In the genomic region with DNA sequence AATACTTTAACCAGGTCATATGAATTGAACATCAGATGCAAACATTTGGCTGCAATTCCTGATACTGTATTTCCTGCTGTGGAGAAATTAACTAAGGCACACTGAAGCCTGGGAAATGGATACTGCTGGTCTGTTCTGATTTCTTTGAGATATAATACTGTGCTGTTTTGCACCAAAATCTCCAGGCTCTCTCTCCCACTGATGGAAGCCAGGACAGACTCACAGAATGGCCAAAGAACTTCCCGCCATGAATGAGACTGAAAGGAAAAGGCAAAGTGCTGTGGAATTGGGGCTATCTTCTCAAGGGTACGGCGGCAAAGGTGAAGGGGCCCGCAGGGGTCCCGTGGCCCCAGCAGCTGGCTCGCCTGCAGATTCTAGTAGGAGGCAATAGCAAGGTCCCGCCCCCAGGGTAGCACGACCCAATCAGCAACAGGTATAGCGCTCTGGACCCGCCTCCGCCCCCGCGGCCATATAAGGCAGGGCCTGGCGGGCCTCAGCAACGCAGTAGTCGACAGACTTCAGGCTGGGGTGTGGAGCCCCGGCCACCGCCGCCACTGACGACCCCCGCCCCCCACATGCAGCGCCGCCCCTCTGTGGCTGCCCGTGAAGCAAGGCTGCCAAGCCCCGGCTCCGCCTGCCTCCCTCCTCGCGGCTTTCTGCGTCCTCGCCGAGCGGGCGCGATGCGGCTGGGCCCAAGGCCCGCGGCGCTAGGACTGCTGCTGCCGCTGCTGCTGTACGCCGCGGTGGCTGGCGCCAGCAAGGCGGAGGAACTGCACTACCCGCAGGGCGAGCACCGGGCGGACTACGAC, we compare ENCODE assay signal across 8 mouse cellular contexts. TPM values are rescaled to one million over a fixed set of nuclear protein-coding genes. Genes with fewer than 3 reads are reported as not detected.
DNase-seq lines count a peak whose midpoint lies in the region; ATAC-seq and TF ChIP-seq lines count a peak whose summit lies in the region.

Gene Rcn2 (plus strand): TSS at position 474 of the 809 bp plus-strand sequence.

- H3K4me2 ChIP-seq in forebrain, embryonic 12.5 days, result peak within 1 kb of the TSS; percentile 67
- peak within 1 kb of the TSS; percentile 79 for H3K4me2 ChIP-seq in heart, postnatal 0 days (ENCODE audit: low read depth, low read length)
- H3K4me2 ChIP-seq in liver, embryonic 16.5 days (ENCODE audit: low read depth, low read length), result peak within 1 kb of the TSS; percentile 97
- peak within 1 kb of the TSS; percentile 70 for H3K4me2 ChIP-seq in neural tube, embryonic 13.5 days

- peak; percentile 99 for ATAC-seq in forebrain, embryonic 12.5 days (ENCODE audit: low FRiP score)
- ATAC-seq in heart, postnatal 0 days (ENCODE audit: insufficient read depth, low read depth), result peak; percentile 100
- ATAC-seq in liver, embryonic 16.5 days (ENCODE audit: low read depth), result peak; percentile 100
- peak; percentile 99 for ATAC-seq in neural tube, embryonic 13.5 days (ENCODE audit: low read depth)

- WGBS in forebrain, embryonic 12.5 days, result 0% methylated on average over 49 of the region's 49 CpGs
- WGBS in heart, postnatal 0 days, result under 1% methylated on average over 49 of the region's 49 CpGs
- WGBS in liver, embryonic 16.5 days (ENCODE audit: insufficient replicate concordance), result under 1% methylated on average over 49 of the region's 49 CpGs
- under 1% methylated on average over 47 of the region's 49 CpGs for WGBS in neural tube, embryonic 13.5 days

- H3K27ac ChIP-seq in forebrain, embryonic 12.5 days, result peak within 1 kb of the TSS; percentile 98
- H3K27ac ChIP-seq in heart, postnatal 0 days (ENCODE audit: low read depth), result peak within 1 kb of the TSS; percentile 92
- peak within 1 kb of the TSS; percentile 59 for H3K27ac ChIP-seq in liver, embryonic 16.5 days (ENCODE audit: low read length)
- H3K27ac ChIP-seq in neural tube, embryonic 13.5 days (replicated peaks), result peak within 1 kb of the TSS; percentile 98
- peak within 1 kb of the TSS; percentile 81 for H3K27ac ChIP-seq in testis, adult 2 months (ENCODE audit: control insufficient read depth, insufficient read depth, low read depth, low read length)

- 0 out of 2 replicates have a peak, but pooled peaks cover 4% of the 10 kb centered on the region for H3K36me3 ChIP-seq in E14TG2a.4 (ENCODE audit: insufficient read depth, low read length)
- H3K36me3 ChIP-seq in forebrain, embryonic 12.5 days (replicated peaks), result peaks cover 14% of the 10 kb centered on the region
- peaks cover 23% of the 10 kb centered on the region for H3K36me3 ChIP-seq in heart, postnatal 0 days (replicated peaks; ENCODE audit: control insufficient read depth, insufficient read depth, low read length)
- H3K36me3 ChIP-seq in liver, embryonic 16.5 days (ENCODE audit: control insufficient read depth, insufficient read depth), result no peaks in the 10 kb centered on the region
- H3K36me3 ChIP-seq in neural tube, embryonic 13.5 days, result peaks cover 24% of the 10 kb centered on the region
- H3K36me3 ChIP-seq in testis, adult 2 months (ENCODE audit: control insufficient read depth, insufficient read depth, low read length), result no peaks in the 10 kb centered on the region

- no peak for TF ChIP-seq EP300 in heart, postnatal 0 days (IDR thresholded peaks at IDR 0.05; ENCODE audit: low read depth)

- no peaks in the 10 kb centered on the region for H3K9me3 ChIP-seq in E14TG2a.4 (ENCODE audit: low read length)
- H3K9me3 ChIP-seq in forebrain, embryonic 12.5 days, result no peaks in the 10 kb centered on the region
- H3K9me3 ChIP-seq in heart, postnatal 0 days (replicated peaks; ENCODE audit: control insufficient read depth, low read length), result no peaks in the 10 kb centered on the region
- no peaks in the 10 kb centered on the region for H3K9me3 ChIP-seq in liver, embryonic 16.5 days (replicated peaks; ENCODE audit: control insufficient read depth, low read length)
- H3K9me3 ChIP-seq in neural tube, embryonic 13.5 days, result no peaks in the 10 kb centered on the region

- H3K9ac ChIP-seq in forebrain, embryonic 12.5 days, result peak within 1 kb of the TSS; percentile 92
- H3K9ac ChIP-seq in heart, postnatal 0 days (replicated peaks; ENCODE audit: low read depth, low read length), result peak within 1 kb of the TSS; percentile 84
- peak within 1 kb of the TSS; percentile 80 for H3K9ac ChIP-seq in liver, embryonic 16.5 days (ENCODE audit: low read depth, low read length)
- peak within 1 kb of the TSS; percentile 98 for H3K9ac ChIP-seq in neural tube, embryonic 13.5 days

- peak; percentile 88 for DNase-seq in c-Kit-positive CD71-positive TER-119-positive erythroid progenitor cells, embryonic 14.5 days (ENCODE audit: low spot score)
- peak; percentile 96 for DNase-seq in heart, postnatal 0 days (ENCODE audit: low spot score)
- DNase-seq in kidney, postnatal 4 days, result peak; percentile 96 to 97

- TF ChIP-seq CTCF in E14TG2a.4 (conservative IDR thresholded peaks at IDR 0.05; ENCODE audit: low read length), result no peak
- no peak for TF ChIP-seq CTCF in heart, postnatal 0 days (IDR thresholded peaks at IDR 0.05; ENCODE audit: low read depth)
- no peak for TF ChIP-seq CTCF in testis, adult 2 months (IDR thresholded peaks at IDR 0.05; ENCODE audit: control insufficient read depth, insufficient read depth, insufficient replicate concordance, low read depth, low read length)

- peak; percentile 93 for TF ChIP-seq POLR2A in testis, adult 2 months (IDR thresholded peaks at IDR 0.05; ENCODE audit: control insufficient read depth, low read depth, low read length)

- H3K4me1 ChIP-seq in E14TG2a.4 (replicated peaks; ENCODE audit: low read depth, low read length), result peaks cover 10% of the 10 kb centered on the region
- peaks cover 14% of the 10 kb centered on the region for H3K4me1 ChIP-seq in forebrain, embryonic 12.5 days
- H3K4me1 ChIP-seq in heart, postnatal 0 days (ENCODE audit: control insufficient read depth, insufficient read depth), result peaks cover 7% of the 10 kb centered on the region
- H3K4me1 ChIP-seq in liver, embryonic 16.5 days (ENCODE audit: control insufficient read depth, low read depth, low read length), result peaks cover 3% of the 10 kb centered on the region
- H3K4me1 ChIP-seq in neural tube, embryonic 13.5 days (replicated peaks), result peaks cover 22% of the 10 kb centered on the region
- H3K4me1 ChIP-seq in testis, adult 2 months (ENCODE audit: control insufficient read depth, insufficient read depth, low read length), result peaks cover 2% of the 10 kb centered on the region; the same call in 1 of the 2 replicates

- peaks cover 5% of the 10 kb centered on the region for H3K27me3 ChIP-seq in E14TG2a.4 (ENCODE audit: insufficient read depth, low read length)
- no peaks in the 10 kb centered on the region for H3K27me3 ChIP-seq in forebrain, embryonic 12.5 days
- no peaks in the 10 kb centered on the region for H3K27me3 ChIP-seq in heart, postnatal 0 days (ENCODE audit: control insufficient read depth, insufficient read depth, low read length)
- H3K27me3 ChIP-seq in liver, embryonic 16.5 days (ENCODE audit: control insufficient read depth, insufficient read depth, low read depth, low read length), result no peaks in the 10 kb centered on the region
- H3K27me3 ChIP-seq in neural tube, embryonic 13.5 days, result no peaks in the 10 kb centered on the region
- no peaks in the 10 kb centered on the region for H3K27me3 ChIP-seq in testis, adult 2 months (ENCODE audit: control insufficient read depth, insufficient read depth, low read length)

- H3K4me3 ChIP-seq in E14TG2a.4 (replicated peaks; ENCODE audit: low read length), result peak within 1 kb of the TSS; percentile 88
- H3K4me3 ChIP-seq in forebrain, embryonic 12.5 days (replicated peaks), result peak within 1 kb of the TSS; percentile 66
- H3K4me3 ChIP-seq in heart, postnatal 0 days (ENCODE audit: low read depth, low read length), result peak within 1 kb of the TSS; percentile 74
- H3K4me3 ChIP-seq in liver, embryonic 16.5 days (ENCODE audit: low read depth, low read length), result peak within 1 kb of the TSS; percentile 74
- H3K4me3 ChIP-seq in neural tube, embryonic 13.5 days, result peak within 1 kb of the TSS; percentile 90
- peak within 1 kb of the TSS; percentile 91 for H3K4me3 ChIP-seq in testis, adult 2 months (ENCODE audit: control insufficient read depth, low read depth, low read length)

RNA-seq across cellular contexts. Expression of gene Rcn2, which starts in this region (rescaled TPM):
- 354 and 355 TPM in 2 replicates for polyA plus RNA-seq in forebrain, embryonic 12.5 days (2016; fragmentation: Nextera tagmentation; extraction: Ambion mirVana)
- total RNA-seq in heart, postnatal 0 days (2014; rRNA removed; ENCODE audit: low replicate concordance), result 37.9 and 42.6 TPM in 2 replicates
- 88.6 and 91.7 TPM in 2 replicates for polyA plus RNA-seq in heart, postnatal 0 days (2015; fragmentation: Nextera tagmentation; extraction: Ambion mirVana)
- polyA plus RNA-seq in liver, embryonic 16.5 days (2015; fragmentation: Nextera tagmentation; extraction: Ambion mirVana), result 21.7 and 22.9 TPM in 2 replicates
- 261 and 281 TPM in 2 replicates for polyA plus RNA-seq in neural tube, embryonic 13.5 days (2015; fragmentation: Nextera tagmentation; extraction: Ambion mirVana)
- 18.3 and 18.6 TPM in 2 replicates for polyA plus RNA-seq in testis, adult 2 months (2012; rRNA removed)

Comparison
In these comparisons a context has a peak if more than half of its experiments do, and no peak if none do; other contexts are left out.
1. Peak in every context shown above with its lines: DNase-seq, ATAC-seq, H3K4me3 ChIP-seq and H3K27ac ChIP-seq.